Mouse (Mus musculus) spleen, adult 12 weeks (tissue): ENCODE data around the gene Olfr518.

Experiments
- DNase-seq: peaks from one replicate; pipeline ENCODE4 v3.0.0; 2022; ENCODE audit warnings: low spot score

The Olfr518 gene

DNA sequence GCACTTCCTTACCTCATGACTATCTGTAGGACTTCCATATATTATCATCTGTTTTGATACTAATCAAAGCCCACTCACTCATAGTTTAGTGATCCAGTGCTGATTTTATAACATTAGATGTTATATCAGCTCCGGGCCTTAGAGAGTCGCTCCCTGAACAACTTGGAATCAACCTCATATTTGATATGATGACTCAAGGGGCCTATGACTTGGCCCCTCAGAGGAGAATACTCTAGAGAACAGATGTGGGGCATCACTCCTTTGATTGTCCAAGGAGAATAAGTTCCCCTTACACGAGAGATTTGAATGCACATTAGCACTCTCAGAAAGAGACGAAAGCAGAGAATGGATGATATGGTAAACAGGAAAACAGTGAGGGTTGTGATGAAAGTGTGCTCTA is at the start of gene Olfr518:
Olfr518 (minus strand) TSS at position 101 of the 400 bp plus-strand sequence.
- DNase-seq, result no peak

GRCm38 (mm10) chr7:108933794-108934731 is 49.3 kb upstream of the Olfr518 start, which contains the start of gene Eif3f:
Gene Eif3f (plus strand): TSS chr7:108934417.
- peak; percentile 83 for DNase-seq

DNA sequence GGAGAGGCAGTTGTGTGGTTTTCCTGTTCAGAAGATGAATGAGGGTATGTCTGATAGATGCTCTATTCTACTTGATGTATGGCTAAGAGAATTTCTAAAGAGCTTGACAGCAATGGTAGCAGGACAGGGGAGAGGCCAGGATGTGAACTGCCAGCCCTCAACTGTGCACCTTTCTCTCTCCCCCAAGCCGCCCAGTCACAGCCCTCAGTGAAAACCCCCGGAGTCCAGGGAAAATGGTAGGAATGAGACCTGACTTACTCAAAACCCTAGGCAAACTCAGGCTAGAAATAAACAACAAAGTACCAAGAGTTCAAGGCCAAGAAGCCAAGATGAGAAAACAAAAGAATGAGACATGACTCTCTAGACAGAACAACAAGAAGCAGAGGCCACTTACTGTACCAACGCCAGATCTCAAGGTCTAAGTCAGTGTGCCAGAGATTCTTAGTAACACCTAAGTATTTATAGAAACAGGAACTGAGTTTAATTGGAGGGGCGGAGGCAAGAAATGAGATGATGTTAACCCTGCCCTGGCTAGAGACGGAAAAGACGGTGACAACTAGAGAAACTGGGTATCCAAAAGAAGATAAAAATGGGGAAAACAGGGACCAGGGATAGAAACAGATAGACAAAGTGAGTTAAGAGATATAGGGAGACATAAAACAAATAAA is 45.1 kb upstream of the Olfr518 start, which contains the start of gene Nlrp10:
Nlrp10 (minus strand) TSS at position 453 of the 668 bp plus-strand sequence.
- DNase-seq, result no peak

GRCm38 (mm10) chr7:108928280-108929188 is 43.7 kb upstream of the Olfr518 start:
- no peak for DNase-seq

DNA sequence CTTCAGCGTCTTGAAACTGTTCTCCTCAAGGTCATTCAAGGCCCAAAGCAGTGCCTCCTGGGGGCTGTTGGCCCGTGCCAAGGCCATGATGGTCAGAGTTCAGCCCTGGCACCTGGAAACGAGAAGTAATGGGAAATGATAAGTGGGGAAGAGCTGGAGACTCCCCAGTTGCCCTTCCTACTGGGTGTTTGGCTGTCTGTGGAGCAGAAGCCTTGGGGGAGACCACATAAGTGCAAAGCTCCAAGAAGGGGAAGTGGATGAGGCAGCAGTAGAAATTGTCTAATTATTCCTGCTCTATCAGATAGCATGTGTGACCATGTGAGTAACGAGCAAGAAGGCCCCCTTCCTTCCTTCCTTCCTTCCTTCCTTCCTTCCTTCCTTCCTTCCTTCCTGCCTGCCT is 42.2 kb upstream of the Olfr518 start:
- DNase-seq, result no peak

DNA sequence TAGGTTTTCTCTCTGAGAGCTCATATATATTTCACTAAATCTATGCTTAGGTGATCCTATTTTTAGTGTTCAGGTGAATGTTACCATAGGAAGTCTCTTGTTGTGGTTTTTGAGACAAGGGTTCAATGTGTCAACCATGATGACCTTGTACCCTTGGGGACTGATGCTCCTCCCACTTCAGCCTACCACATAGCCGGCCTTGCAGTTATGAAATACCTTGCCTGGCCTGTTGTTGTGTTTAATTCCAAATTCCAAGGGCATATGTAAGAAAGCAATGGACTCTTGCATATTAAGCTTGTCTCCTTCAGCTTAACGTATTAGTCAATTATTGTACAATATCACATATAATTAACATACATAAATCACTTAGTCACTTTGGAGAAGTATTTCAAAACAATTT is 19.2 kb upstream of the Olfr518 start:
- no peak for DNase-seq

- no peak for DNase-seq
These were observed 9.5 kb upstream of the Olfr518 start, which contains the start of gene Olfr519 for GRCm38 (mm10) chr7:108894320-108894719. Gene Olfr519 (minus strand): TSS chr7:108894420.

- DNase-seq, result no peak
These were observed 12.5 kb downstream of the Olfr518 start, which contains the start of gene Olfr517 for GRCm38 (mm10) chr7:108872279-108872678. Gene Olfr517 (minus strand): TSS chr7:108872379.

DNA sequence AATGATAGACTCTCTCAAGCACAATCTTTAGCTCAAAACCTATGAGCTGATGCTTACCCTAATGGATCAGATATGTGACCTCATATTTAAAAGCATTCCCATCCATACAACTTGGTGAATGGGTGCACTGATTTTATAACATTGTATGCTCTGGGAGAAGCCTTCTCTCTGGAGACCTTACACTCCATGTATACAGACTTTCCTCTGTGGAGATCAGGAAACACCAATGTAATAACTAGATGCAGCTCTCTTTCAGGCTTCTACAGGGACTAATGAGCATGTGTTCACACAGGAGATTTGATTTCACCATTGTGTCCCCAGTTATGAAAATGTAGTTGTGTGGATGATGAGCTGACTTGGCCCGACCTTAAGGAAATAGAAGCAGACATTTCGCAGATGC is 34.4 kb downstream of the Olfr518 start, which contains the start of gene Olfr516:
Olfr516 (minus strand) TSS at position 101 of the 400 bp plus-strand sequence.
- no peak for DNase-seq
